8 mouse cellular contexts compared by ENCODE assay signal in genomic region chr4:137488571-137489303, GRCm38 (mm10). TPM values are rescaled to one million over a fixed set of nuclear protein-coding genes. Genes with fewer than 3 reads are reported as not detected.
DNase-seq lines count a peak whose midpoint lies in the region; ATAC-seq and TF ChIP-seq lines count a peak whose summit lies in the region.

No protein-coding gene starts in this region.

- WGBS in liver, adult 2 months, result 59% methylated on average over 12 of the region's 12 CpGs
- WGBS in embryonic facial prominence, embryonic 10.5 days, result 15% methylated on average over 12 of the region's 12 CpGs
- 6% methylated on average over 12 of the region's 12 CpGs for WGBS in heart, embryonic 11.5 days (ENCODE audit: insufficient replicate concordance)
- WGBS in kidney, embryonic 16.5 days, result 20% methylated on average over 12 of the region's 12 CpGs

- peak overlapping the region; percentile 43 for H3K4me2 ChIP-seq in heart, embryonic 11.5 days
- no peak overlapping the region; the same call in 1 of the 2 replicates for H3K4me2 ChIP-seq in kidney, embryonic 16.5 days (replicated peaks; ENCODE audit: low read depth, low read length)
- H3K4me2 ChIP-seq in myocyte (ENCODE audit: low read depth), result peak overlapping the region; percentile 67

- no peak overlapping the region for H3ac ChIP-seq in myocyte (ENCODE audit: control insufficient read depth, insufficient read length)

- peaks cover 2% of the 10 kb centered on the region for H3K4me1 ChIP-seq in liver, adult 2 months (ENCODE audit: control insufficient read depth, insufficient read depth, low read length)
- peaks cover 79% of the 10 kb centered on the region for H3K4me1 ChIP-seq in embryonic facial prominence, embryonic 10.5 days
- H3K4me1 ChIP-seq in heart, embryonic 11.5 days (ENCODE audit: control insufficient read depth, insufficient read depth, low read length), result peaks cover 83% of the 10 kb centered on the region
- H3K4me1 ChIP-seq in kidney, embryonic 16.5 days (ENCODE audit: insufficient read depth, low read length), result peaks cover 66% of the 10 kb centered on the region

- no peak for DNase-seq in liver, adult 2 months (ENCODE audit: extremely low read depth, low read depth, low spot score)
- no peak for DNase-seq in liver
- peak; percentile 68 for DNase-seq in embryonic facial prominence, embryonic 10.5 days (ENCODE audit: low spot score)
- no peak for DNase-seq in frontal cortex, postnatal 14 days (ENCODE audit: low spot score in 2 of 2)
- DNase-seq in right cerebral cortex, postnatal 14 days, result no peak

- no peaks in the 10 kb centered on the region for H3K36me3 ChIP-seq in liver, adult 2 months (ENCODE audit: control insufficient read depth, insufficient read depth, low read length)
- H3K36me3 ChIP-seq in embryonic facial prominence, embryonic 10.5 days (replicated peaks), result peaks cover 3% of the 10 kb centered on the region; the same call in 1 of the 2 replicates
- no peaks in the 10 kb centered on the region for H3K36me3 ChIP-seq in heart, embryonic 11.5 days (ENCODE audit: control insufficient read depth, insufficient read depth, low read length)
- H3K36me3 ChIP-seq in kidney, embryonic 16.5 days (ENCODE audit: insufficient read depth, low read length), result no peaks in the 10 kb centered on the region
- peaks cover 6% of the 10 kb centered on the region for H3K36me3 ChIP-seq in myocyte (ENCODE audit: control insufficient read depth, insufficient read depth)

- H3K79me2 ChIP-seq in liver, adult 2 months (ENCODE audit: control insufficient read depth, insufficient read depth, low read length), result no peaks in the 10 kb centered on the region; the same call in 1 of the 2 replicates
- peaks cover 82% of the 10 kb centered on the region for H3K79me2 ChIP-seq in myocyte (ENCODE audit: control insufficient read depth, insufficient read depth)

- H3K4me3 ChIP-seq in liver, adult 2 months (ENCODE audit: insufficient read depth, low read depth, low read length), result no peak overlapping the region
- peak overlapping the region; percentile 25; the same call in 1 of the 2 replicates for H3K4me3 ChIP-seq in embryonic facial prominence, embryonic 10.5 days
- no peak overlapping the region for H3K4me3 ChIP-seq in heart, embryonic 11.5 days (ENCODE audit: low read depth, low read length)
- H3K4me3 ChIP-seq in kidney, embryonic 16.5 days (ENCODE audit: low read length), result no peak overlapping the region
- no peak overlapping the region for H3K4me3 ChIP-seq in myocyte

- TF ChIP-seq CTCF in liver, adult 2 months (IDR thresholded peaks at IDR 0.05; ENCODE audit: low read depth, low read length), result peak; percentile 32

- H3K27me3 ChIP-seq in liver, adult 2 months (ENCODE audit: control insufficient read depth, insufficient read depth, low read length), result no peaks in the 10 kb centered on the region
- H3K27me3 ChIP-seq in embryonic facial prominence, embryonic 10.5 days (replicated peaks; ENCODE audit: low read depth, poor library complexity, severe bottlenecking), result no peaks in the 10 kb centered on the region
- H3K27me3 ChIP-seq in heart, embryonic 11.5 days (ENCODE audit: control insufficient read depth, insufficient read depth, low read length), result no peaks in the 10 kb centered on the region
- H3K27me3 ChIP-seq in kidney, embryonic 16.5 days (ENCODE audit: insufficient read depth, low read length), result no peaks in the 10 kb centered on the region
- H3K27me3 ChIP-seq in myocyte (ENCODE audit: control insufficient read depth, insufficient read depth, insufficient read length), result no peaks in the 10 kb centered on the region

- no peaks in the 10 kb centered on the region for H3K9me3 ChIP-seq in embryonic facial prominence, embryonic 10.5 days
- H3K9me3 ChIP-seq in heart, embryonic 11.5 days (replicated peaks; ENCODE audit: control insufficient read depth, low read length), result no peaks in the 10 kb centered on the region
- no peaks in the 10 kb centered on the region for H3K9me3 ChIP-seq in kidney, embryonic 16.5 days (ENCODE audit: low read length)

- TF ChIP-seq POLR2A in liver, adult 2 months (IDR thresholded peaks at IDR 0.05; ENCODE audit: extremely low read depth, insufficient read depth, low read length), result no peak
- no peak for TF ChIP-seq POLR2A in myocyte (IDR thresholded peaks at IDR 0.05; ENCODE audit: insufficient read length, low read depth)

- ATAC-seq in heart, embryonic 11.5 days (replicated peaks; ENCODE audit: insufficient number of reproducible peaks, low FRiP score, low TSS enrichment), result peak; percentile 44
- ATAC-seq in kidney, embryonic 16.5 days (ENCODE audit: low FRiP score, low TSS enrichment), result peak; percentile 50

- peak overlapping the region; percentile 55; the same call in 1 of the 2 replicates for H3K27ac ChIP-seq in liver, adult 2 months (replicated peaks; ENCODE audit: insufficient read depth, low read depth, low read length)
- peak overlapping the region; percentile 68 for H3K27ac ChIP-seq in embryonic facial prominence, embryonic 10.5 days (replicated peaks)
- H3K27ac ChIP-seq in heart, embryonic 11.5 days (ENCODE audit: low read depth, low read length), result peak overlapping the region; percentile 96
- H3K27ac ChIP-seq in kidney, embryonic 16.5 days (ENCODE audit: low read length), result peak overlapping the region; percentile 93

- no peak overlapping the region for H3K9ac ChIP-seq in liver, adult 2 months (ENCODE audit: low read depth, low read length)
- H3K9ac ChIP-seq in heart, embryonic 11.5 days (ENCODE audit: low read depth, low read length), result peak overlapping the region; percentile 68
- peak overlapping the region; percentile 49 for H3K9ac ChIP-seq in kidney, embryonic 16.5 days (replicated peaks; ENCODE audit: low read length)

TF ChIP-seq in myocyte, 11 proteins besides CTCF, POLR2A, EP300 and RAD21:
- TF ChIP-seq MYOD1 (IDR thresholded peaks at IDR 0.05; ENCODE audit: control insufficient read depth in 1 of 3, insufficient read length in 2 of 3, low read depth in 2 of 3) (peak in 1 of 3 experiments; percentile 33), SRF (IDR thresholded peaks at IDR 0.05; ENCODE audit: control insufficient read depth, insufficient read length, low read depth) (peak; percentile 86), TCF12 (IDR thresholded peaks at IDR 0.05; ENCODE audit: insufficient read depth, poor library complexity, severe bottlenecking) (no peak), MAX (IDR thresholded peaks at IDR 0.05; ENCODE audit: low read depth) (no peak), MYOG (IDR thresholded peaks at IDR 0.05; ENCODE audit: control insufficient read depth in 1 of 3, insufficient read depth in 1 of 3, insufficient read length in 2 of 3, low read depth in 2 of 3) (peak in 1 of 3 experiments; percentile 51), POLR2AphosphoS2 (IDR thresholded peaks at IDR 0.05; ENCODE audit: insufficient read length, low read depth) (peak; percentile 11), REST (IDR thresholded peaks at IDR 0.05; ENCODE audit: insufficient read depth, insufficient read length) (no peak)

RNA-seq across cellular contexts. Expression of gene Hspg2, which starts 20.2 kb away (rescaled TPM):
- 7.2 and 11.8 TPM in 2 replicates for total RNA-seq in liver, adult 2 months (2014; rRNA removed)
- 7.2 and 7.6 TPM in 2 replicates for polyA plus RNA-seq in liver, adult 2 months (2012; rRNA removed)
- 17.4 and 19.6 TPM in 2 replicates for polyA plus RNA-seq in embryonic facial prominence, embryonic 10.5 days (2016; fragmentation: Nextera tagmentation; extraction: Ambion mirVana)
- polyA plus RNA-seq in heart, embryonic 11.5 days (2014; fragmentation: Nextera tagmentation; extraction: Ambion mirVana), result 55.5 and 56.4 TPM in 2 replicates
- 39.6 and 41.7 TPM in 2 replicates for polyA plus RNA-seq in kidney, embryonic 16.5 days (2015; fragmentation: Nextera tagmentation; extraction: Ambion mirVana)
- polyA plus RNA-seq in myocyte (2012; fragmentation: generic; extraction: Trizol), result 209 TPM

RNA-seq across cellular contexts. Expression of gene 1700013G24Rik, which starts 35.7 kb away (rescaled TPM):
- not detected in 2 replicates for total RNA-seq in liver, adult 2 months (2014; rRNA removed)
- 0.09 TPM in 1 of 2 replicates, not detected in the other for polyA plus RNA-seq in liver, adult 2 months (2012; rRNA removed)
- not detected in 2 replicates for polyA plus RNA-seq in embryonic facial prominence, embryonic 10.5 days (2016; fragmentation: Nextera tagmentation; extraction: Ambion mirVana)
- polyA plus RNA-seq in heart, embryonic 11.5 days (2014; fragmentation: Nextera tagmentation; extraction: Ambion mirVana), result not detected in 2 replicates
- not detected in 2 replicates for polyA plus RNA-seq in kidney, embryonic 16.5 days (2015; fragmentation: Nextera tagmentation; extraction: Ambion mirVana)
- 0.55 TPM for polyA plus RNA-seq in myocyte (2012; fragmentation: generic; extraction: Trizol)

RNA-seq across cellular contexts. Expression of gene Cela3b, which starts 58.4 kb away (rescaled TPM):
- total RNA-seq in liver, adult 2 months (2014; rRNA removed), result 16.6 and 59.5 TPM in 2 replicates
- 0.42 and 1.0 TPM in 2 replicates for polyA plus RNA-seq in liver, adult 2 months (2012; rRNA removed)
- polyA plus RNA-seq in embryonic facial prominence, embryonic 10.5 days (2016; fragmentation: Nextera tagmentation; extraction: Ambion mirVana), result not detected in 2 replicates
- not detected in 2 replicates for polyA plus RNA-seq in heart, embryonic 11.5 days (2014; fragmentation: Nextera tagmentation; extraction: Ambion mirVana)
- not detected in 2 replicates for polyA plus RNA-seq in kidney, embryonic 16.5 days (2015; fragmentation: Nextera tagmentation; extraction: Ambion mirVana)
- 0.38 TPM for polyA plus RNA-seq in myocyte (2012; fragmentation: generic; extraction: Trizol)
